Mouse (Mus musculus) C2C12 (cell line): ENCODE results near the gene Slc26a8.

Experiments used
- CEBPB ChIP-seq: IDR thresholded peaks from one replicate; pipeline ENCODE4 v1.6.1; 2011; ENCODE audit warnings: low read depth, mild to moderate bottlenecking, control low read depth, moderate library complexity
- CTCF ChIP-seq: IDR thresholded peaks from one replicate; pipeline ENCODE4 v1.5.1; 2011; ENCODE audit not compliant: control insufficient read depth, insufficient read depth, insufficient read length
- MAX ChIP-seq: IDR thresholded peaks from one replicate; pipeline ENCODE4 v1.6.1; 2011; ENCODE audit warnings: mild to moderate bottlenecking, control low read depth
- USF1 ChIP-seq: IDR thresholded peaks from one replicate; pipeline ENCODE4 v1.6.1; 2011; ENCODE audit warnings: low read depth, mild to moderate bottlenecking, control low read depth, moderate library complexity

- TF ChIP-seq MAX (no peak), CEBPB (no peak), CTCF (no peak), USF1 (no peak)
These were observed 41.2 kb downstream of the Slc26a8 start for GRCm38 (mm10) chr17:28648607-28649370.
